30 mouse cellular contexts compared by ENCODE assay signal in the genomic region with DNA sequence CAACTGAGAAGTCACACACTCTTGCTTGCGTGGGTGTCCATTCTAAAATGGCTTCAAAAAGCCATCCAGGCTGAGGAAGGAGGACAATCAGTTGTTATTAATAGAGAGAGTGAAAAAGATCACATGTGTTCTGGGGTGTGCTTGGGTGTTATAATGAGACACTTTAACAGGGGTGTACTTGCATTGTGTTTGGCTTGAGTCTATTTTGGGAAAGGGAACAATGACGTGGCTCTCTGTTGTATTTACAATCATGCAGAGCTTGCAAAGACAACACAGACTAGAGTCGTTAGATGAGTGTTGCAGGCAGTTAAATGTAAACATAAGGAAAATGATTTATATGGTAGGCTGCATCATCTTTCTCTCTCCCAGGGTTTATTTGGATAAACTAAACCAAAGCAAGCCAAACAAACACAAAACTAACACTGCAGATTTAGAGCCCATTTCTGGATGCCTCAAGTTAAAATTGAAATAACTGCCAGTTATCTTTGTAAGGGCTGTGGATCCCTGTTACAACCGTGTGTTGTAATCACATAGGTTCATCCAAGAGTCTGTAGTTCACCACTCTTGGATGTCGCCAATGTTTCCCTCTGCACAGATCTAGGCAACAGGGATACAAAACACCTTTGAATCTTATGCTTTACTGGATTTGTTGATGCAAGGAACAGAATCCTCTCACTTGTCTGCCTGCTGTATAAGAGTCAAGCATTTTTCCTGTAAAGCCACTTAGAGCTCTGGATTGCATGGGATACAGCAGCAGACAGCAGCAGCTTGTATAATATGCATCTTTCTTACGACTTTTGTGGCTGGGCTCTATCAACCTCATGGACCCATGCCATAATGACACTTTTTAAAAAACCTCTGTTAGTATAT.
DNase-seq lines count a peak whose midpoint lies in the region; ATAC-seq and TF ChIP-seq lines count a peak whose summit lies in the region.
"Had no signal": no experiment of that assay in that cellular context is flagged by ENCODE, and none has a peak within 500 bp of the region (broad histone marks: within the 10 kb centered on the region; RNA-seq: fewer than 3 reads in every experiment).

No protein-coding gene starts in this region.

- peak; percentile 80 for ATAC-seq in heart, postnatal 0 days (ENCODE audit: insufficient read depth, low read depth)
- peak; percentile 86; the same call in 1 of the 2 replicates for ATAC-seq in lung, embryonic 15.5 days (ENCODE audit: borderline replicate concordance, extremely low read depth, low FRiP score, low TSS enrichment)
- peak; percentile 71; the same call in 1 of the 2 replicates for ATAC-seq in stomach, embryonic 16.5 days (ENCODE audit: insufficient read depth, low FRiP score)
- ATAC-seq in forebrain, embryonic 12.5 days (ENCODE audit: low FRiP score), result no peak
- ATAC-seq: liver, embryonic 12.5 days had no signal

- no peak overlapping the region for H3K4me2 ChIP-seq in heart, postnatal 0 days (ENCODE audit: low read depth, low read length)
- no peak overlapping the region for H3K4me2 ChIP-seq in lung, embryonic 15.5 days
- no peak overlapping the region for H3K4me2 ChIP-seq in stomach, embryonic 16.5 days (ENCODE audit: low read depth, low read length)
- no peak overlapping the region for H3K4me2 ChIP-seq in forebrain, embryonic 12.5 days
- H3K4me2 ChIP-seq: embryonic facial prominence, embryonic 12.5 days; heart, embryonic 13.5 days; hindbrain, embryonic 15.5 days; limb, embryonic 13.5 days; liver, embryonic 12.5 days; neural tube, embryonic 13.5 days had no signal

- H3K4me3 ChIP-seq in heart, postnatal 0 days (ENCODE audit: low read depth, low read length), result no peak overlapping the region
- no peak overlapping the region for H3K4me3 ChIP-seq in lung, embryonic 15.5 days
- no peak overlapping the region for H3K4me3 ChIP-seq in stomach, embryonic 16.5 days (replicated peaks; ENCODE audit: low read length)
- no peak overlapping the region for H3K4me3 ChIP-seq in forebrain, embryonic 12.5 days (replicated peaks)
- H3K4me3 ChIP-seq: embryonic facial prominence, embryonic 12.5 days; heart, embryonic 13.5 days; hindbrain, embryonic 15.5 days; limb, embryonic 13.5 days; liver, embryonic 12.5 days; megakaryocyte, embryonic 14.5 days; neural tube, embryonic 13.5 days had no signal

- peaks cover 7% of the 10 kb centered on the region for H3K4me1 ChIP-seq in heart, postnatal 0 days (ENCODE audit: control insufficient read depth, insufficient read depth)
- H3K4me1 ChIP-seq in lung, embryonic 15.5 days, result peaks cover 4% of the 10 kb centered on the region; the same call in 1 of the 2 replicates
- peaks cover 6% of the 10 kb centered on the region for H3K4me1 ChIP-seq in stomach, embryonic 16.5 days (ENCODE audit: control insufficient read depth, insufficient read depth, low read length)
- no peaks in the 10 kb centered on the region for H3K4me1 ChIP-seq in forebrain, embryonic 12.5 days
- H3K4me1 ChIP-seq: embryonic facial prominence, embryonic 12.5 days; hindbrain, embryonic 15.5 days; limb, embryonic 13.5 days; liver, embryonic 12.5 days; megakaryocyte, embryonic 14.5 days; neural tube, embryonic 13.5 days had no signal

- 43% methylated on average over 6 of the region's 6 CpGs for WGBS in heart, postnatal 0 days
- 35% methylated on average over 6 of the region's 6 CpGs for WGBS in lung, embryonic 15.5 days
- WGBS in stomach, embryonic 16.5 days, result 39% methylated on average over 6 of the region's 6 CpGs
- 73% methylated on average over 6 of the region's 6 CpGs for WGBS in forebrain, embryonic 12.5 days

- no peaks in the 10 kb centered on the region for H3K36me3 ChIP-seq in heart, postnatal 0 days (replicated peaks; ENCODE audit: control insufficient read depth, insufficient read depth, low read length)
- H3K36me3 ChIP-seq in lung, embryonic 15.5 days, result no peaks in the 10 kb centered on the region
- no peaks in the 10 kb centered on the region for H3K36me3 ChIP-seq in stomach, embryonic 16.5 days (ENCODE audit: control insufficient read depth, insufficient read depth, low read length)
- no peaks in the 10 kb centered on the region for H3K36me3 ChIP-seq in forebrain, embryonic 12.5 days (replicated peaks)
- H3K36me3 ChIP-seq: embryonic facial prominence, embryonic 12.5 days; heart, embryonic 13.5 days; hindbrain, embryonic 15.5 days; limb, embryonic 13.5 days; liver, embryonic 12.5 days; neural tube, embryonic 13.5 days had no signal

- no peak for TF ChIP-seq EP300 in heart, postnatal 0 days (IDR thresholded peaks at IDR 0.05; ENCODE audit: low read depth)

- H3K9ac ChIP-seq in heart, postnatal 0 days (replicated peaks; ENCODE audit: low read depth, low read length), result no peak overlapping the region
- no peak overlapping the region for H3K9ac ChIP-seq in lung, embryonic 15.5 days
- no peak overlapping the region for H3K9ac ChIP-seq in stomach, embryonic 16.5 days (ENCODE audit: low read length)
- H3K9ac ChIP-seq in forebrain, embryonic 12.5 days, result no peak overlapping the region
- H3K9ac ChIP-seq: embryonic facial prominence, embryonic 12.5 days; heart, embryonic 13.5 days; hindbrain, embryonic 15.5 days; limb, embryonic 13.5 days; liver, embryonic 12.5 days; neural tube, embryonic 13.5 days had no signal

- H3K27ac ChIP-seq in heart, postnatal 0 days (ENCODE audit: low read depth), result no peak overlapping the region
- H3K27ac ChIP-seq in lung, embryonic 15.5 days, result peak overlapping the region; percentile 18; the same call in 1 of the 2 replicates
- peak overlapping the region; percentile 9 for H3K27ac ChIP-seq in stomach, embryonic 16.5 days (ENCODE audit: low read length)
- no peak overlapping the region for H3K27ac ChIP-seq in forebrain, embryonic 12.5 days
- H3K27ac ChIP-seq: embryonic facial prominence, embryonic 12.5 days; heart, embryonic 13.5 days; hindbrain, embryonic 15.5 days; limb, embryonic 13.5 days; liver, embryonic 12.5 days; neural tube, embryonic 13.5 days had no signal

- no peak for TF ChIP-seq CTCF in heart, postnatal 0 days (IDR thresholded peaks at IDR 0.05; ENCODE audit: low read depth)

- peak; percentile 68 for DNase-seq in heart, postnatal 0 days (ENCODE audit: low spot score)
- DNase-seq in heart, adult 9 months (ENCODE audit: low spot score in 2 of 2), result no peak
- DNase-seq in lung, postnatal 36 days, result no peak
- peak; percentile 31 for DNase-seq in brain, adult 2 months (ENCODE audit: low read depth, low spot score)
- DNase-seq in testis, postnatal 10 days (ENCODE audit: low spot score), result no peak
- DNase-seq: adrenal gland, postnatal 25 days; cerebellum, adult 11 months; cerebellum, postnatal 10 days; gastrocnemius, postnatal 25 days; heart, adult 18-20 months; heart, postnatal 4 days; kidney, adult 11 months; kidney, postnatal 36 days; lung, postnatal 10 days; midbrain, embryonic 14.5 days; retina, postnatal 1 day; right cerebral cortex, postnatal 25 days; spleen, adult 18-20 months; thymus, adult 2 months; thymus, postnatal 4 days had no signal

- no peaks in the 10 kb centered on the region for H3K9me3 ChIP-seq in heart, postnatal 0 days (replicated peaks; ENCODE audit: control insufficient read depth, low read length)
- H3K9me3 ChIP-seq in lung, embryonic 15.5 days, result no peaks in the 10 kb centered on the region
- no peaks in the 10 kb centered on the region for H3K9me3 ChIP-seq in stomach, embryonic 16.5 days (replicated peaks; ENCODE audit: control insufficient read depth, low read length)
- no peaks in the 10 kb centered on the region for H3K9me3 ChIP-seq in forebrain, embryonic 12.5 days
- H3K9me3 ChIP-seq: embryonic facial prominence, embryonic 12.5 days; heart, embryonic 13.5 days; hindbrain, embryonic 15.5 days; limb, embryonic 13.5 days; liver, embryonic 12.5 days; megakaryocyte, embryonic 14.5 days; neural tube, embryonic 13.5 days had no signal

- no peaks in the 10 kb centered on the region for H3K27me3 ChIP-seq in heart, postnatal 0 days (ENCODE audit: control insufficient read depth, insufficient read depth, low read length)
- H3K27me3 ChIP-seq in lung, embryonic 15.5 days, result no peaks in the 10 kb centered on the region
- H3K27me3 ChIP-seq in stomach, embryonic 16.5 days (ENCODE audit: control insufficient read depth, insufficient read depth, low read length), result no peaks in the 10 kb centered on the region
- no peaks in the 10 kb centered on the region for H3K27me3 ChIP-seq in forebrain, embryonic 12.5 days
- H3K27me3 ChIP-seq: embryonic facial prominence, embryonic 12.5 days; heart, embryonic 13.5 days; hindbrain, embryonic 15.5 days; limb, embryonic 13.5 days; liver, embryonic 12.5 days; megakaryocyte, embryonic 14.5 days; neural tube, embryonic 13.5 days had no signal

Comparison
In these comparisons a context has a peak if more than half of its experiments do, and no peak if none do; other contexts are left out.
1. DNase-seq: peak in heart, postnatal 0 days (single experiment) and brain, adult 2 months (single experiment); none in heart, adult 9 months (0 of 2), lung, postnatal 36 days (single experiment) and testis, postnatal 10 days (single experiment).
2. H3K27ac ChIP-seq: peak in lung, embryonic 15.5 days (single experiment) and stomach, embryonic 16.5 days (single experiment); none in heart, postnatal 0 days (single experiment) and forebrain, embryonic 12.5 days (single experiment).